Mouse (Mus musculus): ENCODE measurements at regions not wholly inside any gene's neighbourhood (a gene's known extent, or its start where the extent isn't known, plus 50 kb on each side); places are given as distances from the start of the nearest gene placed in this dataset.
A peak's percentile ranks its signal among the peaks of the same experiment; 100 is the strongest.

DNA sequence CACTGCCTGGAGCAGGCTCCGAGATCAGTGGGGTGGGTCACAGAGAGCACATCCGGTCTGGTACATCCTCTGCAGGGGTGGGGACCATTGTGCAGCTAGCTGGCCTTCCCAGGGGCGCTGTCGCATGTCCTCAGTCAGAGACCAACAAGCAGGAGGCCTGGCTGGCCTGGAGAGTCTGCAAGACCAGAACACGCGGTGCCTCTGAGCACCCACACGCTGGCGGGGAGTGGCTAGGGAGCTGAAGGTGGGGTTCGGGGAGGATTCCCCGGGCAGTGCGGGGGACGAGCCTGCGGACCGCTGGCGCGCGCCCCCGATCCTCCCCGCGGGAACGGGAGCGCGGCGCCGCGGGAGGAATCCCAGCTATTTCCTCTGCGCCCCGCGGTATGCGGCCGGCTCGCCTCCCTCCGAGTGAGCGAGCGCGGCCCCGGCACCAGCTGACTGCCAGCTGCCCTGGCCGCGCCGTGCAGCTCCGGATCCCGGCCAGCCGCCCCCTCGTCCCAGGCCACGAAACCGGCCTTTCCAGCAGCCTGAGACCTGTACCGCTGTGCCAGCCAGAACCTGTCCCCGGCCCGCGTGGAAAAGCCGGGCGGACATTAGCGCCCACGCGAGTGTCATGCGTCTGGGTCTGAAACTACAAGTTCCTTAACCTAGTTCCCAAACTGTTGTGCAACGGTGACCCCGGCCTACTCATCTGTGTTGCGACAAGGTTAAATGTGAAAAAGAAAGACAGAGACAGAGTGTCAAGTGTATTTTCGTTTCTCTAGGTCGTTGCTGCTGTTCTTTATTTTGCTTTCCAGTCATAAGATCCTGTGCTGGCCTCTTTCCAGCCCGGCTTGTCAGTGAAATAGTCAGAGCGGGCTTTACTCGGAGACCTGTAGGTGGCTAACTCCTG lies 61.2 kb downstream of the Pkdcc start:
- no peak for TF ChIP-seq EP300 (IDR thresholded peaks at IDR 0.05; ENCODE audit: low read depth)
- TF ChIP-seq CTCF (IDR thresholded peaks at IDR 0.05; ENCODE audit: low read depth) = no peak
- peaks cover 16% of the 10 kb centered on the region for H3K27me3 ChIP-seq (ENCODE audit: control insufficient read depth, insufficient read depth, low read length)
- DNase-seq (ENCODE audit: low read depth in 3 of 3, low spot score in 3 of 3) = peak in 1 of 3 experiments; percentile 36

DNA sequence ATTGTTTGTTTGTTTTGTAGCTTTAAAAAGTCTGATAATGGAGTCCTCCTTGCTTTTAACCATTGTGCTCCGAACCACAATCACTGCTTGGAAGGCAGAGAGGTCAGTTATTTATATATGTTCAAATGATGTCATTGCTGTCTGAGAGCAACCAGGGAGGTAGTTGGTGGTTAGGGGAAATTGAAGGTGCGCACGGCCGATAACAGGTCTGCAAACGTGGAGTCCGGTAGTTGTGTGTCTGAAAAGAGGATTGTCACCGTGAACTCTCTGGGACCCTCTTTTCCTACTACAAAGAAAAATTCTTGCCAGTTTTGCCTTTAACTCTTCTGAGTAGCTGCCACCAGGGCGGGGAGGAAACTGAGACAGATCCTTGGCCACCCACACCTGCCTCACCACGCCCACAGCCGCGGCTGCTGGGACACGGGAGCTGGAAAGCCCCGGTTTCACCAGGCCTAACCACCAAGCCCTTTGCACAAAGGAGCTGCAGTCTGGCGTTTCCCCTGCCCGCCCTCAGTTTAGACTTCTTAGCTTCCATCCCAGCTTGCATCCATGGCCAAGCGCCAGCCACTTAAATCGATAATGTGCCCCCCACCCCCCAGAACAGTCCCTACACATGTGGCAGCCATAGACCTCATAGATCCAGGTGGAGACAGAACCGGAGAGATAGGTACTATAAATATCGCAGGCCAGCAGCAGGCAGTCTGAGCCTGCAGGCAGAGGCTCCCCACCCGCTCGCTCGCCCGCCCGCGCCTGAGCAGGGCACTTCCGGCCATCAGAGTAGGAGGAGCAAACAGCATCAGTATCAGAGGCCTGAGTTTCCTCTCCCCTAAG lies 62.2 kb downstream of the Pkdcc start:
- Histone ChIP-seq H3K4me2 (ENCODE audit: low read depth) (peak overlapping the region; percentile 65), H3K36me3 (replicated peaks; ENCODE audit: control insufficient read depth, insufficient read depth, low read depth) (no peaks in the 10 kb centered on the region), H3K4me3 (ENCODE audit: insufficient read depth in 1 of 2, low read depth in 2 of 2, low read length in 2 of 2) (peak overlapping the region in 1 of 2 experiments; percentile 12; a peak in 1 of 4 replicates), H3K27ac (no peak overlapping the region), H3K9ac (replicated peaks) (no peak overlapping the region), H3K9me3 (ENCODE audit: control insufficient read depth, low read length) (no peaks in the 10 kb centered on the region), H3K4me1 (replicated peaks; ENCODE audit: control insufficient read depth in 2 of 2, insufficient read depth in 2 of 2, low read length in 1 of 2) (peaks cover 3 to 15% of the 10 kb centered on the region in 2 experiments; a peak in 2 of 4 replicates), H3K27me3 (ENCODE audit: control insufficient read depth, insufficient read depth, low read length) (peaks cover 16% of the 10 kb centered on the region)
- WGBS (ENCODE audit: insufficient replicate concordance) = 5% methylated on average over 26 of the region's 26 CpGs
- DNase-seq (ENCODE audit: low read depth in 3 of 3, low spot score in 3 of 3) (no peak), ATAC-seq (ENCODE audit: insufficient read depth) (peak; percentile 24; the same call in 1 of the 2 replicates)
- no peak for TF ChIP-seq CTCF (IDR thresholded peaks at IDR 0.05; ENCODE audit: low read depth)
- no peak for TF ChIP-seq EP300 (IDR thresholded peaks at IDR 0.05; ENCODE audit: low read depth)

More for the DNA sequence above, 61.2 kb downstream of the Pkdcc start:
- H3K36me3 ChIP-seq (replicated peaks; ENCODE audit: control insufficient read depth, insufficient read depth, low read depth) = no peaks in the 10 kb centered on the region
- WGBS (ENCODE audit: insufficient replicate concordance) = 3% methylated on average over 53 of the region's 64 CpGs
- H3K4me3 ChIP-seq (ENCODE audit: insufficient read depth in 1 of 2, low read depth in 2 of 2, low read length in 2 of 2) = peak overlapping the region; percentile 20 to 52
- H3K9me3 ChIP-seq (ENCODE audit: control insufficient read depth, low read length) = no peaks in the 10 kb centered on the region
- H3K9ac ChIP-seq (replicated peaks) = peak overlapping the region; percentile 34
- ATAC-seq (ENCODE audit: insufficient read depth) = peak; percentile 49
- peak overlapping the region; percentile 14; the same call in 1 of the 2 replicates for H3K27ac ChIP-seq
- H3K4me2 ChIP-seq (ENCODE audit: low read depth) = peak overlapping the region; percentile 65
- peaks cover 3 to 15% of the 10 kb centered on the region in 2 experiments; a peak in 2 of 4 replicates for H3K4me1 ChIP-seq (replicated peaks; ENCODE audit: control insufficient read depth in 2 of 2, insufficient read depth in 2 of 2, low read length in 1 of 2)

DNA sequence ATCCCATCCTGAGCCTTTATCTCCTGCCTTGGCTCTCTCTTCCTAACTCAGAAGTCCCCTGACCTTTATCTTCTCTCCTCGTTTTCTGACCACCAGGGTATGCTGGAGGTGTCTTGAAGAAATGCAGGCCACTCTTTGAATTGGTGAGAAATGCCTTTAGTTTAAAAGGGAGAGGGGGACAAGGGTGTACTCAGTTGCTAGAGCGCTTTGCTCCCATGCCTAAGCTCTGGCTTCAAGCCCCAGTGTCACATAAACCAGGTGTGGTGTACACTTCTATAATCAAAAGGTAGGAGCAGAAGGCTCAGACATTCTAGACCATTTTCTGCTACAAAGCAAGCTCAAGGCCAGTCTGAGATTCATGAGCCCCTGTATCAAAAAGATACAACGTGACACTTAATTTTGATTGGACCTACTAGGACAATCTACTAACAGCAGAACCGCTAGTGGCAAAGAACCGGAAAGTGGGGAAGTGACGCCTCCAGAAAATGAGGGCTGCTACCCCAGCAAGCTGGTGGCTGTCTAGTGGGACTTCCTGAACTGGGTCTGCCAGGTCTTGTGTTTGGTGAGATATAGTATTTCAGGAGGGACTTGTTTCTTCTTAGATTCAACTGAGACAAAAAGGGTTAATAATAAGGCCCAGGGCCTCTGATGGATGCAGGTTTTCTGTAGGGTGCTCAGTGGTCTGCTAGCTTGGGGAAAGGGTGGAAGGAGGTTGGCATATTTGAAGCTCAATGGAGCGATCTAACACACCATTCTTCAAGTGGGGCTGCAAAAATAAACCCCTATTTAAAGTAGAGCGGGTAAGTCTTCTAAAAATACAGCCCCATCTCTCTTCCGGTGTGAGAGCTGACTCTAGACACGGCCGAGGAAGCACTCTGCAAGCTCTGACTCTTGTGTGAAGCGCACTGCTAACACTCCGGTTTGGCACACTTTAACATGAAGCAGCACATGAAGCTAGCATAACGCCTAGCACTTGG lies 63.1 kb downstream of the Pkdcc start:
- DNase-seq (ENCODE audit: low read depth in 3 of 3, low spot score in 3 of 3) (no peak), ATAC-seq (ENCODE audit: insufficient read depth) (no peak)
- TF ChIP-seq CTCF (IDR thresholded peaks at IDR 0.05; ENCODE audit: low read depth) = no peak
- TF ChIP-seq EP300 (IDR thresholded peaks at IDR 0.05; ENCODE audit: low read depth) = no peak
- no peak overlapping the region for H3K4me2 ChIP-seq (ENCODE audit: low read depth)
- WGBS (ENCODE audit: insufficient replicate concordance) = 15% methylated on average over 14 of the region's 14 CpGs
- peaks cover 16% of the 10 kb centered on the region for H3K27me3 ChIP-seq (ENCODE audit: control insufficient read depth, insufficient read depth, low read length)
- H3K9ac ChIP-seq (replicated peaks) = no peak overlapping the region
- no peaks in the 10 kb centered on the region for H3K9me3 ChIP-seq (ENCODE audit: control insufficient read depth, low read length)
- H3K4me1 ChIP-seq (replicated peaks; ENCODE audit: control insufficient read depth in 2 of 2, insufficient read depth in 2 of 2, low read length in 1 of 2) = peaks cover 3 to 15% of the 10 kb centered on the region in 2 experiments; a peak in 2 of 4 replicates
- no peaks in the 10 kb centered on the region for H3K36me3 ChIP-seq (replicated peaks; ENCODE audit: control insufficient read depth, insufficient read depth, low read depth)
- H3K27ac ChIP-seq = no peak overlapping the region
- H3K4me3 ChIP-seq (ENCODE audit: insufficient read depth in 1 of 2, low read depth in 2 of 2, low read length in 2 of 2) = no peak overlapping the region

DNA sequence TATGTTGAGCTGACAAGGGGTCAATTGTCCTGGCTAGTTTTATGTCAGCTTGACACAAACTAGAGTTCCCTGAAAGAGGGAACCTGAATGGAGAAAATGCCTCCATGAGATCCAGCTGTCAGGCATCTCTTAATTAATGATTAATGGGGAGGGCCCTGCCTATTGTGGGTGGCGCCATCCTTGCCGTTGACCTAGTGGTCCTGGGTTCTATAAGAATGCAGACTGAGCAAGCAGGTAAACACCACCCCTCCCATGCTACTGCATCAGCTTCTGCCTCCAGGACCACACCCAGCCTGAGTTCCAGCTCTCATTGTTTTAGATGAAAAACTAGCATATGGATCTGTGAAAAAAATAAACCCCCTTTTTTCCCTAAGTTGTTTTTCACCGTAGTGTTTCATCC lies 67.4 kb upstream of the Eml4 start:
- Histone ChIP-seq H3K9ac (replicated peaks) (no peak overlapping the region; the same call in 1 of the 2 replicates), H3K9me3 (ENCODE audit: control insufficient read depth, low read length) (no peaks in the 10 kb centered on the region), H3K4me3 (ENCODE audit: insufficient read depth in 1 of 2, low read depth in 2 of 2, low read length in 2 of 2) (no peak overlapping the region), H3K27me3 (ENCODE audit: control insufficient read depth, insufficient read depth, low read length) (no peaks in the 10 kb centered on the region), H3K27ac (no peak overlapping the region), H3K4me2 (ENCODE audit: low read depth) (no peak overlapping the region), H3K36me3 (replicated peaks; ENCODE audit: control insufficient read depth, insufficient read depth, low read depth) (no peaks in the 10 kb centered on the region), H3K4me1 (replicated peaks; ENCODE audit: control insufficient read depth in 2 of 2, insufficient read depth in 2 of 2, low read length in 1 of 2) (no peaks in the 10 kb centered on the region; a peak in 1 of 4 replicates)
- no peak for DNase-seq (ENCODE audit: low read depth in 3 of 3, low spot score in 3 of 3)
- TF ChIP-seq CTCF (IDR thresholded peaks at IDR 0.05; ENCODE audit: low read depth) (no peak), EP300 (IDR thresholded peaks at IDR 0.05; ENCODE audit: low read depth) (no peak)
- 71% methylated on average over 3 of the region's 3 CpGs for WGBS (ENCODE audit: insufficient replicate concordance)
- ATAC-seq (ENCODE audit: insufficient read depth) = no peak

Data from liver, embryonic 14.5 days (tissue).